Mouse (Mus musculus): ENCODE measurements around the gene Sacs. TPM values are rescaled to one million over a fixed set of nuclear protein-coding genes. Genes with fewer than 3 reads are reported as not detected.
A peak's percentile ranks its signal among the peaks of the same experiment; 100 is the strongest.
"Not testable (repeated sequence)": the region's sequence is repeated elsewhere in the genome, so short reads cannot be mapped to it uniquely, and the experiment has no call there.

Sacs gene
- polyA plus RNA-seq, 1 experiment from 2014 or later: 5.7 TPM

DNA sequence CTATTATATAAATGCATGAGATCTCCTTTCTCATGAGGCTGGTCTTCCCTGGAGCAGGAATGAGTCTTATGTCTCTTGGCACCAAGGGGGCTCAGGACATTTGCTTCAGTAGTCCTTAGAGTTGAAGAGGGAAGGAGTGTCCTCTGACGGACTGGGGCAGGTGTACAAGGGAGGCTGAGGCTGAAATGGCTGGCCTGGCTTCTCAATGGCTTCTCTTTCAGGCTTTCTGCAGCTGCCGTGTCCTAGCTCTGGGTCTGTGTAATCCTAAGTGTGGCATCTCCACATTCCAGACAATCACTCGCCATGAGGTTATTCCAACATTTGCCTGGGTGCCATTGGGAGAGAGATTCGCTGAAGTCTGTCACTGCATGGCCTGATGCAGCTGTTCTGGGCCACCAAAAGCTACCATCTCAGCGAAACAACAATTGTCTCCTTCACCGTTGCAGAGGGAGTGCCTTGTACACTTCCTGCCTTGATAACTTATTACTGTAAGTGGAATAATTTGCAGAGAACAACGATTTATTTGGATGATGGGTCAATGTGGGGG is 9.2 kb upstream of the Sacs start:
- TF ChIP-seq CTCF (IDR thresholded peaks at IDR 0.05): no peak
- POLR2A ChIA-PET: no interaction called here
- in situ Hi-C loops (cut with MboI; ENCODE audit: low pct_unique_long_range_greater_than_20kb): no loop called here
- ATAC-seq: no peak
- CTCF ChIA-PET: no interaction called here
- no peak for DNase-seq (ENCODE audit: low read depth, low spot score)
- peaks cover 9% of the 10 kb centered on the region for H3K27me3 ChIP-seq

DNA sequence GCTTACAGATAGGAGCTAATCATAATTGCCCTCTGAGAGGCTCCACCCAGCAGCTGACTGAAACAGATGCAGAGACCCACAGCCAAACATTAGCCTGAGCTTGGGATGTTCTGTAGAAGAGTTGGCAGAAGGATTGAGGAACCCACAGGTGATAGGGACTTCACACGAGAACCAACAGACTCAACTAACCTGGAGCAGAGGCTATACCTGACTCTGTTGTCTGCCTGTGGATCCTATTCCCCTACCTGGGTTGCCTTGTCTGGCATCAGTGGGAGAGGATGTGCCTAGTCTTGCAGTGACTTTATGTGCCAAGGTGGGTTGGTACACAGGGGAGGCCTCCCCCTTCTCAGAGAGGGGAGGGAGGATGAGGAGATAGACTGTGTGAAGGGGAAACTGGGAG is 5.7 kb upstream of the Sacs start:
- CTCF ChIA-PET: no interaction called here
- DNase-seq (ENCODE audit: low read depth, low spot score) (no peak), ATAC-seq (no peak)
- TF ChIP-seq CTCF (IDR thresholded peaks at IDR 0.05): no peak
- in situ Hi-C loops (cut with MboI; ENCODE audit: low pct_unique_long_range_greater_than_20kb): no loop called here
- H3K27me3 ChIP-seq: peaks cover 14% of the 10 kb centered on the region
- POLR2A ChIA-PET: no interaction called here

DNA sequence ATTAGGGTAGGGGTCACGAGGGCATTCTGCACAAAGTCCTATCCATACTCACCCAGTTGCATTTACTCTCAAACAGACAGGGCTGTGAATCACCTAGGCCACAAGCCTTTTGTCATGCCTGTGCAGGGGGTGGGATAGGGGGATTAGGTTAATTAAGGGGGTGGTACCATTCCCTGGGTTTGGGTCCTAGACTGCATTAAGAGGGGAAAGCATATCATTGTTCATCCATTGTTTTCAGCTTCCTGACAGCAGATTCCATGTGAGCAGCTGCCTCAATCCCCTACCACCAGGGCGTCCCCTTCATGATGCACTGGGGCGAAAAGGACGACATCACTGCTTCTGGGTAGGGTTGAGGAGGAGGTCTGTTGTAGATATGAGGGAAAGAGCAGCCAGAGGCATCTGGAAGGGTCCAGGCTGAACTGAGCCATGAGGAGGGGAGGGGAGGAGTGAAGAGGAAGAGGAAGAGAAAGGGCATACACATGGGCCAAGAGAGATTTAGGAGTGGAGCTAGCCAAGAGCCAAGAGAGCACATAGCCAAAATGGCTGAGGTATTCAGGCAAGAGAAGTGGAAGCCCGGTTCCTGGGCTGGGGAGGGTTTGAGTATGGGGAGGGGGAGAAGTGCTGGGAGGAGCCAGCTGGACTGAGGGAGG is 3.8 kb upstream of the Sacs start:
- in situ Hi-C loops (cut with MboI; ENCODE audit: low pct_unique_long_range_greater_than_20kb): no loop called here
- no peak for DNase-seq (ENCODE audit: low read depth, low spot score)
- no peak for TF ChIP-seq CTCF (IDR thresholded peaks at IDR 0.05)
- no peak for ATAC-seq
- CTCF ChIA-PET: no interaction called here
- H3K27me3 ChIP-seq: peaks cover 22% of the 10 kb centered on the region
- POLR2A ChIA-PET: no interaction called here

DNA sequence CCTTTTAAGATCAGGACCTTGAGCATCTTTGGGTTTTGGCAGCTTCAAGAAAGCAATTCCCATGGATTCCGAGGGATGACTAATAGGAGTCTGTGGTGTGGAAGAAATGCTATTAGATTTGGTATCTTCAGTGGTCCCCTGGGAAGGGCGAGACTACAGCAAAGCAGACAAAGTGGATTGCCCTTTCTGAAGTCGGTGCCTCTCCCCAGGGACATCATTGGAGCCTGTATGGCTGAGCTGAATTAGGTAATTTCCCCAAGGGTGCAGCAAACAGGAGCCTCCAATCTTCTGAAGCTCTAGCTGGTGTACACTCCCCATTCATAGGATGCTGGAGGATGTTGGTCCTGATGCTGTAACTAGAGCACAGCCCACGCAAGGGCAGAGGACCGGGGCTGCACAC is 847 bp upstream of the Sacs start:
- ChIA-PET CTCF (interaction anchor here (1.0 kb wide), 1 partner anchor 9 kb away, joined by 3 read pairs; no protein-coding TSS in a partner anchor), POLR2A (no interaction called here)
- no peak for TF ChIP-seq CTCF (IDR thresholded peaks at IDR 0.05)
- ATAC-seq (no peak), DNase-seq (ENCODE audit: low read depth, low spot score) (peak; percentile 4)
- peaks cover 24% of the 10 kb centered on the region for H3K27me3 ChIP-seq
- in situ Hi-C loops (cut with MboI; ENCODE audit: low pct_unique_long_range_greater_than_20kb): no loop called here

DNA sequence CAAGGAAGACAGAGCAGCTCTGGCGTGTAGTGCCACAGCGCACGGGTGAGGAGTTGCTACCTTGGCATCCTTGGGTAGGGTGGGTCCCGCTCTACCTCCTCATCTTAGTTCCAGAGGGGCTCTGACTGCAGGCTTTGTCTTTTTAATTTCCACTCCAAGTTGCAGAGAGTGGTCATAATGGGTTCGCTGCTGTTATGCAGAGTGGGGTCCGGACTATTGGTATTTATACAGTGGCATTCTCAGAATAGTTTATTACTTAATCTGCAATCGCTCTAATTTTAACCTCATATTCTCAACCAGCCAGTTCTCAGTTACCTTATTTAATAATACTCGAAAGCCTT is 440 bp downstream of the Sacs start:
- in situ Hi-C loops (cut with MboI; ENCODE audit: low pct_unique_long_range_greater_than_20kb): no loop called here
- DNase-seq (ENCODE audit: low read depth, low spot score): no peak
- no peak for TF ChIP-seq CTCF (IDR thresholded peaks at IDR 0.05)
- ChIA-PET POLR2A (no interaction called here), CTCF (interaction anchor here (0.9 kb wide), 1 partner anchor 23 kb away, joined by 3 read pairs; no protein-coding TSS in a partner anchor)
- H3K27me3 ChIP-seq: peaks cover 26% of the 10 kb centered on the region
- no peak for ATAC-seq

DNA sequence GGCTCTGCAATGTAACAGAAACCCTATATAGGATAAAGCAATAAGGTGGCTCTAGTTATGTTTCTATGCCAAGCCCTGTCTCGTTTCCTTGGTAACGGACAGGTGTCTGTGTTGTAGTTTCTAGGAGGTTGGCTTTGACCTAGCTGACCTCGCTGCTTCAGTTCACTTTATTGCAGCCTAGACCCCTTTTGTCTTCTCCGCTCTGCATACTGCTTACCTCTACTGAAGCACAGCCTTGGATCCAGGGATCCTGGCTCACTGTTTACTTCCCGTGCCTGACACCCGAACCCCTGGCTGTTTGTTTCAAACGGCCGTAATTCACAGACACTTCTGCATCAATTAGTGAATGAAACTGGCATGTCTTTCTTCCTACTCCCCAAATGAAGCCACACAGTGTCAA is 5.1 kb downstream of the Sacs start:
- ATAC-seq (no peak), DNase-seq (ENCODE audit: low read depth, low spot score) (no peak)
- ChIA-PET CTCF (interaction anchor here (1.7 kb wide), 1 partner anchor 339 kb away, joined by 4 read pairs; no protein-coding TSS in a partner anchor), POLR2A (no interaction called here)
- no peak for TF ChIP-seq CTCF (IDR thresholded peaks at IDR 0.05)
- in situ Hi-C loops (cut with MboI; ENCODE audit: low pct_unique_long_range_greater_than_20kb): no loop called here
- H3K27me3 ChIP-seq: peaks cover 22% of the 10 kb centered on the region

DNA sequence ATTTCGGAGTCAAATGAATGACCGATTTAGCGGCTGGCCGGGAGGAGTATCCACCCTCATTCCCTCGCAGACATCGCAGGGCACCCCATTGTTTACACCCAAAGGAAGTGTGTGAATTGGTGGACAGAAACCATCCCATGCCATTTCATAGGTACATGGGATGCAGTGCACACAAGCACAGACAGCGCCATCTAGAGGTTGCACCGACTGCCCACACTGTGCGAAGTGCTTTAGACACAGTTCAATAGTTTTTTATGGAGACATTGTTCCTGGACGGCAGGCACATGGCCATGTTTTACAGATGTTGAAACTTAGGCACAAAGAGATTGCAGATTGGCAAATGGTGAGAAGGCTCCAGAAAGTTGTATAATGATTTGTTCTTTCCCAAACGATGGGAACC is 5.6 kb downstream of the Sacs start:
- no peak for DNase-seq (ENCODE audit: low read depth, low spot score)
- CTCF ChIA-PET: interaction anchor here (1.7 kb wide), 1 partner anchor 340 kb away, joined by 4 read pairs; no protein-coding TSS in a partner anchor

DNA sequence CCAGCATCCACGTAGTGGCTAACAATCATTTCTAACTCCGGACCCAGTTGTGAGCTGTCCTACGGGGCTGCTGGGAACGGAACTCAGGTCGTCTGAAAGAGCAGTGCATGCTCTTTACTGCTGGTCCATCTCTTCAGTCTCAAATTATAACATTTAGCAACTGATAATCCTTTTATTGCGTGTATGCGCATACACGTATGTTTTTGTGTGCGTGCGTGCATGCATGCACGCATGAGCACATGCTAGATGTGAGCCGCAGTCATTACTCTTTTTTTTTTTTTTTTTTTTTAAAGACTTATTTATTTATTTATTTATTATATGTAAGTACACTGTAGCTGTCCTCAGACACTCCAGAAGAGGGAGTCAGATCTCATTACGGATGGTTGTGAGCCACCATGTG is 12.2 kb downstream of the Sacs start:
- H3K27me3 ChIP-seq; in situ Hi-C loops (cut with MboI; ENCODE audit: low pct_unique_long_range_greater_than_20kb); CTCF ChIA-PET; ATAC-seq; DNase-seq (ENCODE audit: low read depth, low spot score): not testable (repeated sequence)
- POLR2A ChIA-PET: interaction anchor here (0.6 kb wide), 1 partner anchor 290 kb away, joined by 3 read pairs; no protein-coding TSS in a partner anchor

More for the DNA sequence above, 5.6 kb downstream of the Sacs start:
- in situ Hi-C loops (cut with MboI; ENCODE audit: low pct_unique_long_range_greater_than_20kb): no loop called here
- POLR2A ChIA-PET: no interaction called here
- peaks cover 20% of the 10 kb centered on the region for H3K27me3 ChIP-seq
- peak; percentile 67 for TF ChIP-seq CTCF (IDR thresholded peaks at IDR 0.05)
- no peak for ATAC-seq

DNA sequence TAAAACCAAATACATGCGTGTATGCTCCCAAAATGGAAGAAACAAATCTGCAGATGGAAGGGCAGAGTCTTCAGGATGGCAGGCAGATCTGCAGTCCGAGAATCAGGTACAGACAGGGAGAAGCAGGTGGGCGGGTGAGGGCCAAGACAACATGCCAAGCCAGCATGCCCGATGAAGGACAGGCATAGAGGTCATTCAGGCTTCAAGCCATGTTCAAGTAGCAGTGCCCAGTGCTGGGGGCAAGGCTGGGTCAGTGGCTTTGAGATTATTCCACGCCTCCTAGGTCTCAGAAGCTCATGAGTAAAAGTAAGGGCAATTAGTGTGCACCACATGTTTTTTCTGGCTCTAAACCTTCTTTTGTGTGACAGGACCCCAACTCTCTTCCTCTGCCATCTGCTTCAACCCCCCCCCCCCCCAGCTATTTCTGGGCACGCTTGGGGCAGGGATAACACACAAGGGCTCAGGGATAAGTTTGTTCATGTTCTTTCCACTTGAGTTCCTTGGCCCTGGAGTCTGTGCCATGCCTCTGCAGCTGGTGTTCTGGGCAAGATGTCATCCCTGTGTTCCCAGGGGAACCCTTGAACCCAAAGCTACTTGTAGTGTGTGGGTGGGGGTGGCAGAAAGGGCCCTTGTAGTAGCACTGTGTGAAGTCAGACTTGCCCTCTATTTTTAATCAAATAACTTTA is 16.8 kb downstream of the Sacs start:
- ATAC-seq (no peak), DNase-seq (ENCODE audit: low read depth, low spot score) (no peak)
- no peak for TF ChIP-seq CTCF (IDR thresholded peaks at IDR 0.05)
- POLR2A ChIA-PET: no interaction called here
- in situ Hi-C loops (cut with MboI; ENCODE audit: low pct_unique_long_range_greater_than_20kb): no loop called here
- CTCF ChIA-PET: no interaction called here
- H3K27me3 ChIP-seq: peaks cover 4% of the 10 kb centered on the region

DNA sequence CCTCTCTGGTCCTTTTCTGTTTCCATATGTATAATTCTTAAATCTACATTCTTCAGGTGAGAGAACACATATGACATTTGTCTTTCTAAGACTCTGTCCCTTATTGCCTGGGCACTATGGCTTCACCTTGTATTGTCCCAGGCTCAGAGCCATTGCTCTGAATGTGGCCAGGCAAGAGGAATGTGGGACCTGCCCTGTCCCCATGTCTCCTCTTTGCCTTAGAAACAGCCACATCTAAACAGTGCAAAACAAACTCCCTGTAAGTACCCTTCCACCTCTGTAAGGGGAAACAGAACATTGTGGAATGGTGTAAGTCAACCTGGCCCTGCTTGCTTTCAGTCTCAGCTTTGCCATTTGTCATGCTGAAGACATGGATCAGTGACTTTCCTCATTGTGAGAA is 17.4 kb downstream of the Sacs start:
- H3K27me3 ChIP-seq: peaks cover 4% of the 10 kb centered on the region
- no peak for TF ChIP-seq CTCF (IDR thresholded peaks at IDR 0.05)
- no peak for ATAC-seq
- DNase-seq (ENCODE audit: low read depth, low spot score): no peak
- in situ Hi-C loops (cut with MboI; ENCODE audit: low pct_unique_long_range_greater_than_20kb): no loop called here
- CTCF ChIA-PET: interaction anchor here (1.0 kb wide), 1 partner anchor 15 kb away, joined by 3 read pairs; no protein-coding TSS in a partner anchor
- POLR2A ChIA-PET: no interaction called here

DNA sequence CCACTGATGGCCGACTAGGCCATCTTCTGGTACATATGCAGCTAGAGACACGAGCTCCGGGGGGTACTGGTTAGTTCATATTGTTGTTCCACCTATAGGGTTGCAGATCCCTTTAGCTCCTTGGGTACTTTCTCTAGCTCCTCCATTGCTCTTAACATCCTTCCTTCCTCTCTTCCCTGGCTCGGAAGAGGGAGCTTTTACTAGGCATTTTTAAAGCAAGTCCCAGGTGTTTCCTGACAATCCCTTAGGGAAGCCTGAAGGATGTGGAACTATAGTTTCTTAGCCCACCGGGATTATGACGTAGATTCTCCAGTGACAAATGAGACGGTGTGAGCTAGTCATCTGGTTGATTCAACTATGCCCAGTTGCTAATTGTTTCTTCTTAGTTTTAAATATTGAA is 19.2 kb downstream of the Sacs start:
- in situ Hi-C loops (cut with MboI; ENCODE audit: low pct_unique_long_range_greater_than_20kb); POLR2A ChIA-PET; H3K27me3 ChIP-seq; ATAC-seq; DNase-seq (ENCODE audit: low read depth, low spot score): not testable (repeated sequence)
- CTCF ChIA-PET: interaction anchor here (1.2 to 1.6 kb wide), 2 partner anchors 11 to 367 kb away, joined by 3 to 4 read pairs; no protein-coding TSS in a partner anchor

Data from Patski (cell line).